Mouse (Mus musculus): ENCODE data around the gene Arrdc2. TPM values are rescaled to one million over a fixed set of nuclear protein-coding genes. Genes with fewer than 3 reads are reported as not detected.

Gene Arrdc2
- total RNA-seq, 1 experiment from 2014 or later, result 24.6 TPM

- peak; percentile 39 for ATAC-seq (replicated peaks; ENCODE audit: insufficient number of reproducible peaks, low FRiP score, low TSS enrichment, poor library complexity, severe bottlenecking)
Measured at GRCm38 (mm10) chr8:70797081-70798070, 42.1 kb downstream of the Arrdc2 start.

GRCm38 (mm10) chr8:70796403-70797080 is 43.0 kb downstream of the Arrdc2 start:
- ATAC-seq (replicated peaks; ENCODE audit: insufficient number of reproducible peaks, low FRiP score, low TSS enrichment, poor library complexity, severe bottlenecking), result no peak

GRCm38 (mm10) chr8:70795370-70795769 is 44.1 kb downstream of the Arrdc2 start:
- no peak for ATAC-seq (replicated peaks; ENCODE audit: insufficient number of reproducible peaks, low FRiP score, low TSS enrichment, poor library complexity, severe bottlenecking)

GRCm38 (mm10) chr8:70794215-70794614 is 45.3 kb downstream of the Arrdc2 start:
- ATAC-seq (replicated peaks; ENCODE audit: insufficient number of reproducible peaks, low FRiP score, low TSS enrichment, poor library complexity, severe bottlenecking), result no peak

GRCm38 (mm10) chr8:70792700-70793099 is 46.8 kb downstream of the Arrdc2 start:
- ATAC-seq (replicated peaks; ENCODE audit: insufficient number of reproducible peaks, low FRiP score, low TSS enrichment, poor library complexity, severe bottlenecking), result peak; percentile 14

GRCm38 (mm10) chr8:70791975-70792691 is 47.4 kb downstream of the Arrdc2 start:
- ATAC-seq (replicated peaks; ENCODE audit: insufficient number of reproducible peaks, low FRiP score, low TSS enrichment, poor library complexity, severe bottlenecking), result peak; percentile 60

- peak; percentile 68 for ATAC-seq (replicated peaks; ENCODE audit: insufficient number of reproducible peaks, low FRiP score, low TSS enrichment, poor library complexity, severe bottlenecking)
Measured at GRCm38 (mm10) chr8:70791294-70791701, 48.2 kb downstream of the Arrdc2 start.

- ATAC-seq (replicated peaks; ENCODE audit: insufficient number of reproducible peaks, low FRiP score, low TSS enrichment, poor library complexity, severe bottlenecking), result no peak
Measured at GRCm38 (mm10) chr8:70790846-70791245, 48.7 kb downstream of the Arrdc2 start.

- no peak for ATAC-seq (replicated peaks; ENCODE audit: insufficient number of reproducible peaks, low FRiP score, low TSS enrichment, poor library complexity, severe bottlenecking)
Measured at GRCm38 (mm10) chr8:70789046-70789445, 50.5 kb downstream of the Arrdc2 start.

- no peak for ATAC-seq (replicated peaks; ENCODE audit: insufficient number of reproducible peaks, low FRiP score, low TSS enrichment, poor library complexity, severe bottlenecking)
Measured at GRCm38 (mm10) chr8:70787941-70788667, 51.4 kb downstream of the Arrdc2 start.

- no peak for ATAC-seq (replicated peaks; ENCODE audit: insufficient number of reproducible peaks, low FRiP score, low TSS enrichment, poor library complexity, severe bottlenecking)
Measured at GRCm38 (mm10) chr8:70787051-70787445, 52.5 kb downstream of the Arrdc2 start.

GRCm38 (mm10) chr8:70786291-70787050 is 53.0 kb downstream of the Arrdc2 start:
- ATAC-seq (replicated peaks; ENCODE audit: insufficient number of reproducible peaks, low FRiP score, low TSS enrichment, poor library complexity, severe bottlenecking), result no peak

Other genes with a start within 250 kb of the Arrdc2 start
- gene Isyna1, start 245.3 kb downstream of the Arrdc2 start, total RNA-seq (2017), result 9.3 to 16.3 TPM (median 15.3 TPM) in 3 replicates
- 83.1 to 151 TPM (median 94.1 TPM) in 3 replicates for gene Ssbp4, start 230.8 kb downstream of the Arrdc2 start, total RNA-seq (2017)
- 28.5 to 42.6 TPM (median 42.2 TPM) in 3 replicates for gene Lrrc25, start 223.6 kb downstream of the Arrdc2 start, total RNA-seq (2017)
- gene Gdf15, start 207.3 kb downstream of the Arrdc2 start, total RNA-seq (2017), result 0.19 to 3.8 TPM in 2 of 3 replicates, not detected in the other
- gene Pgpep1, start 179.3 kb downstream of the Arrdc2 start, total RNA-seq (2017), result 2.3 to 4.9 TPM (median 3.3 TPM) in 3 replicates
- 69.1 to 93.3 TPM (median 80.9 TPM) in 3 replicates for gene Lsm4, start 166.5 kb downstream of the Arrdc2 start, total RNA-seq (2017)
- 131 to 182 TPM (median 168 TPM) in 3 replicates for gene Jund, start 140.8 kb downstream of the Arrdc2 start, total RNA-seq (2017)
- 0.67 to 0.78 TPM in 2 of 3 replicates, not detected in the other for gene Iqcn, start 136.3 kb downstream of the Arrdc2 start, total RNA-seq (2017)
- not detected in 3 replicates for gene Gm3336, start 121.2 kb downstream of the Arrdc2 start, total RNA-seq (2017)
- 0.10 to 0.19 TPM in 2 of 3 replicates, not detected in the other for gene Pde4c, start 116.0 kb downstream of the Arrdc2 start, total RNA-seq (2017)
- gene Rab3a, start 85.0 kb downstream of the Arrdc2 start, total RNA-seq (2017), result 0.85 to 5.4 TPM (median 2.5 TPM) in 3 replicates
- gene Mpv17l2, start 78.8 kb downstream of the Arrdc2 start, total RNA-seq (2017), result 2.0 to 11.3 TPM (median 4.8 TPM) in 3 replicates
- 5.5 to 12.7 TPM (median 10.3 TPM) in 3 replicates for gene Pik3r2, start 63.0 kb downstream of the Arrdc2 start, total RNA-seq (2017)
- gene Mast3, start 34.7 kb downstream of the Arrdc2 start, total RNA-seq (2017), result 9.6 to 28.2 TPM (median 11.6 TPM) in 3 replicates
- 2.7 to 11.0 TPM (median 7.9 TPM) in 3 replicates for gene Il12rb1, start 31.3 kb downstream of the Arrdc2 start, total RNA-seq (2017)
- gene Kcnn1, start 23.5 kb upstream of the Arrdc2 start, total RNA-seq (2017), result not detected in 3 replicates
- gene Ccdc124, start 34.2 kb upstream of the Arrdc2 start, total RNA-seq (2017), result 32.1 to 34.0 TPM (median 32.6 TPM) in 3 replicates
- gene Slc5a5, start 53.0 kb upstream of the Arrdc2 start, total RNA-seq (2017), result not detected in 3 replicates
- 1,371 to 1,607 TPM (median 1,447 TPM) in 3 replicates for gene Rpl18a, start 57.7 kb upstream of the Arrdc2 start, total RNA-seq (2017)
- 13.9 to 21.9 TPM (median 17.2 TPM) in 3 replicates for gene Map1s, start 66.2 kb upstream of the Arrdc2 start, total RNA-seq (2017)

Data from monocyte, adult 5-6 weeks (primary cell).